Mouse (Mus musculus) midbrain, postnatal 0 days (tissue): ENCODE measurements around the gene Rad9b. TPM values are rescaled to one million over a fixed set of nuclear protein-coding genes. Genes with fewer than 3 reads are reported as not detected.

Experiments
- ATAC-seq: fragments of 200-750 bp; cut with Nextera tagmentation; 2 replicates; pipeline ENCODE4 v1.8.0; 2017; ENCODE audit warnings: moderate number of reproducible peaks, mild to moderate bottlenecking, moderate TSS enrichment, moderate library complexity; ENCODE audit not compliant: low FRiP score
- DNase-seq: peaks from one replicate; pipeline ENCODE4 v3.0.0-alpha.2; 2015; ENCODE audit warnings: low spot score
- H3K27ac ChIP-seq: fragments of 300-500 bp; sonication (generic); 2 replicates; pipeline ENCODE4 v1.5.1; 2014; ENCODE audit warnings: low read depth, mild to moderate bottlenecking, low read length, mixed read lengths
- H3K27me3 ChIP-seq: fragments of 300-500 bp; sonication (generic); 2 replicates; pipeline ENCODE4 v1.6.1; 2014; ENCODE audit warnings: low read length, control low read depth, mixed read lengths; ENCODE audit not compliant: insufficient read depth
- H3K36me3 ChIP-seq: fragments of 300-500 bp; sonication (generic); 2 replicates; pipeline ENCODE4 v1.6.1; 2014; ENCODE audit warnings: low read length, control low read depth, mixed read lengths; ENCODE audit not compliant: insufficient read depth
- H3K4me1 ChIP-seq: fragments of 300-500 bp; sonication (generic); 2 replicates; pipeline ENCODE4 v1.6.1; 2014; ENCODE audit warnings: mild to moderate bottlenecking, control low read depth, antibody characterized with exemption, low read length, mixed read lengths; ENCODE audit not compliant: insufficient read depth
- H3K4me2 ChIP-seq: fragments of 300-500 bp; sonication (generic); 2 replicates; pipeline ENCODE4 v1.6.1; 2014; ENCODE audit warnings: low read depth, mild to moderate bottlenecking, low read length, mixed read lengths; ENCODE audit not compliant: poor library complexity, severe bottlenecking
- H3K4me3 ChIP-seq: fragments of 300-500 bp; sonication (generic); 2 replicates; pipeline ENCODE4 v1.5.1; 2014; ENCODE audit warnings: low read depth, mild to moderate bottlenecking, low read length, moderate library complexity
- H3K9ac ChIP-seq: fragments of 300-500 bp; sonication (generic); replicated peaks from 2 replicates; pipeline ENCODE4 v1.6.1; 2014; ENCODE audit warnings: mild to moderate bottlenecking, low read length, moderate library complexity, mixed read lengths; ENCODE audit not compliant: poor library complexity, severe bottlenecking
- H3K9me3 ChIP-seq: fragments of 300-500 bp; sonication (generic); 2 replicates; pipeline ENCODE4 v1.6.1; 2016; ENCODE audit warnings: low read length, control low read depth
- CTCF ChIP-seq: IDR thresholded peaks from 2 replicates; pipeline ENCODE4 v1.5.1; 2016; ENCODE audit warnings: antibody characterized with exemption, mild to moderate bottlenecking
- WGBS: fragments of 180-500 bp; shearing (Covaris S2); extraction: QIAGEN DNeasy Blood & Tissue Kit; methylation state at CpG from one replicate; pipeline ENCODE4 v1.1.7; 2014; 5-methylcytosine and 5-hydroxymethylcytosine counted together
- polyA plus RNA-seq: library from polyadenylated mRNA; unstranded; fragments of >200 nt; fragmentation: Nextera tagmentation; extraction: Ambion mirVana; gene quantifications from 2 replicates; pipeline ENCODE4 v1.2.1, GENCODE M21; 2015
- total RNA-seq: library from RNA; depleted of rRNA; stranded (reverse); fragments of >200 nt; gene quantifications from 2 replicates; pipeline ENCODE4 v1.2.3, GENCODE M21; 2014

Rad9b gene
- total and polyA plus RNA-seq, 2 experiments from 2014 or later = 17.8 to 21.8 TPM

DNA sequence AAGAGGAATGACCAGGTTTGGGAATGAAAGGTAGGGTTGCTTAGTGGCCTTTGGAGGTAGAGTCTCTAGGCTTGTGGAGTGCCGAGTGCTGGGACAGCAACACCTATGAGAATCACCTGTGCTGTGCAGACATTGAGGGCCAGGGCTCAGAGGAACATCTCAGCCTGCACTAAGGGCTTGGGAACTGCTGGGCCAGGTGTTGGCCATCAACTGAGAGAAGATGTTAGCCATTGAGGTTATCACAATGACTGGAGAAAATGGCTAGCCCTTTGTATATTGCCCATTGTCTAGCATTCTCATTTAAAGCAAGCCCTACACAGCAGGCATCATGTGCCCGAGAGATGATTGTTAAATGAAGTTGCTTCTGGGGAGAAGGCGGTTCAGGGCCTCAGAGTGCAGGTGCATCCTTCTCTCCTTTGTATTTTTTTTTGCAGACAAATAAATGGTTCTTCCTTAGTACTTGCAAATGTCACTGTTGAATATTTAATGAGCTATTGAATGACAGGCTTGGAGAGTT, 59.8 kb downstream of the Rad9b start:
- Histone ChIP-seq H3K27me3 (no peaks in the 10 kb centered on the region), H3K4me2 (no peak overlapping the region), H3K9ac (no peak overlapping the region), H3K4me1 (peaks cover 8% of the 10 kb centered on the region; the same call in 1 of the 2 replicates), H3K36me3 (no peaks in the 10 kb centered on the region), H3K4me3 (no peak overlapping the region), H3K9me3 (no peaks in the 10 kb centered on the region), H3K27ac (no peak overlapping the region)
- no peak for TF ChIP-seq CTCF
- ATAC-seq = no peak
- 55% methylated on average over 3 of the region's 3 CpGs for WGBS
- DNase-seq = no peak

GRCm38 (mm10) chr5:122293131-122293530, 60.9 kb downstream of the Rad9b start:
- H3K36me3 ChIP-seq = no peaks in the 10 kb centered on the region
- WGBS = 82% methylated on average over 6 of the region's 6 CpGs
- H3K4me3 ChIP-seq = no peak overlapping the region
- ATAC-seq (no peak), DNase-seq (no peak)
- no peaks in the 10 kb centered on the region for H3K9me3 ChIP-seq
- H3K4me1 ChIP-seq = peaks cover 8% of the 10 kb centered on the region; the same call in 1 of the 2 replicates
- H3K9ac ChIP-seq = no peak overlapping the region
- H3K27ac ChIP-seq = no peak overlapping the region
- TF ChIP-seq CTCF = no peak
- H3K27me3 ChIP-seq = no peaks in the 10 kb centered on the region
- H3K4me2 ChIP-seq = no peak overlapping the region

DNA sequence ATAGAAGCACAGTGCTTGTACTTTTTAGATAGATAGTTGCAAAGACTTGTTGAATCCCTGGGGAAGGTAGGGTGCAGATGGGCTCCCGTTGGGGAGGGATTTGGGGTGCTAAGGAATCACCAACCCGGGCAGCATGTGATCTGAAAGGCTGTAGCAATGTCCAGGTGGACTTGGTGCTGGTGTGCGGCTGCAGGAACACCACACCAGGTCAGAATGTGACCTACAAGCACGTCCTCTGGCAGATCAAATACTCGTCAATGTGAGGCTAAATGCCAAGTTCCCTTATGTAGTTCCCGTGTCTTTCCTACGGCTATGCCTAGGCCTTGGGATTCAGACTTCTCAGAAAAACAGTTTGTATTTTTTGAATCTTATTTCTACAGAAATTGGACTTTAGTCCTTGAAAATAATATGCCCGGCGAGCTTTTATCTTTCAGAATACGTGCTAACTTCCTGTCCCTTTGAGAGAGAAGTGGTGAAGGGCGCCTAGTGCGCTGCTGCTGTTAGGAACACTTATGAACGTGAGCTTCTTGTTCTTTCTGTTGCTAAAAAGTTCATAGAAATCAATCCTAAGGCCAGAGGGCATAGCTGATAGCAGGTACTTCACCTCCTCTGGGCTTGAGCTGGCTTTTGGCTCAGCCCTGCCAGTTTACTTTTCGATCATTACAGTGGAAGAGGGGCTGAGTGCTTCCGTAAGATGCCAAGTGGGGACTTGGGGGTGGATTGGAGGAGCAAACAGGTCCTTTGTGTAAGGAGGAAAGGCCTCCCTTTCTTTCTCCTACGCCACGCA, 62.3 kb downstream of the Rad9b start:
- H3K27ac ChIP-seq = no peak overlapping the region
- 71% methylated on average over 17 of the region's 17 CpGs for WGBS

GRCm38 (mm10) chr5:122291149-122291548, 62.9 kb downstream of the Rad9b start:
- ATAC-seq (no peak), DNase-seq (no peak)
- Histone ChIP-seq H3K9ac (no peak overlapping the region), H3K27me3 (no peaks in the 10 kb centered on the region), H3K4me2 (no peak overlapping the region), H3K27ac (no peak overlapping the region), H3K36me3 (no peaks in the 10 kb centered on the region), H3K9me3 (no peaks in the 10 kb centered on the region), H3K4me1 (peaks cover 10% of the 10 kb centered on the region; the same call in 1 of the 2 replicates), H3K4me3 (no peak overlapping the region)
- 60% methylated on average over 6 of the region's 6 CpGs for WGBS
- no peak for TF ChIP-seq CTCF

More for the DNA sequence above, 62.3 kb downstream of the Rad9b start:
- Histone ChIP-seq H3K9ac (no peak overlapping the region), H3K27me3 (no peaks in the 10 kb centered on the region), H3K36me3 (no peaks in the 10 kb centered on the region), H3K4me2 (no peak overlapping the region), H3K4me3 (no peak overlapping the region), H3K9me3 (no peaks in the 10 kb centered on the region), H3K4me1 (peaks cover 8% of the 10 kb centered on the region; the same call in 1 of the 2 replicates)
- TF ChIP-seq CTCF = no peak
- no peak for DNase-seq
- ATAC-seq = no peak

DNA sequence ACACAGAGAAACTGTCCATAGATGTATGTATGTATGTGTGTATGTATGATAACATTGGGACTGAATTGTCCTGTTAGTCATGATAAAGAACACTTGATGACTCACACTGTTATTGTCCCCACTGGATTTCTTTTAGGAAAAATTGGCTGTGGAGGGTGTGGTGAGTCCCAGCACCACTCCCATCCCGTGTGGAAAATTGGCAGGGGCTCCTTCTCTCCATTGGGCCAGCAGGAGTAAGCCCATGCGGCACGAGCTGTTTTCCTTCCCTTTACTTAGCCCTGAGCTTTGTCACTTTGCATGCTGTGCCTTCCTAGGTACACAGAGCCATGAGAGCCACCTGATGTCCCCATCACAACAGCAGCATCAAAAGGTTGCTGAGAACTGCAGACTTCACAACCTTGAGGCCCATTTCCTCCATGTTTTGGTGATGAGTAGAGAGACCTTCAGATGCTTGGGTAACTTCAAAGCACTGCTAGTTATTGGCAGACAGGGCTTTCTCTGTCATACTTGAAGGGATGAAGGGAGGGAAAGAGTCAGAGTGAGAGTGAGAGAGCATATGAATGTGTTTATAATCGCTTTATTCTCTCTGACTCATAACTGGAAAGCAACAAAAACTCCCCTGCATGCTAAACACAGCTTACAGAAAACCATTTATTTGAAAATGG, 65.8 kb downstream of the Rad9b start:
- Histone ChIP-seq H3K27ac (no peak overlapping the region), H3K36me3 (no peaks in the 10 kb centered on the region), H3K9ac (no peak overlapping the region), H3K27me3 (no peaks in the 10 kb centered on the region), H3K4me1 (peaks cover 3% of the 10 kb centered on the region; the same call in 1 of the 2 replicates), H3K9me3 (no peaks in the 10 kb centered on the region), H3K4me3 (no peak overlapping the region), H3K4me2 (no peak overlapping the region)
- no peak for TF ChIP-seq CTCF
- no peak for DNase-seq
- 82% methylated on average over 4 of the region's 4 CpGs for WGBS
- ATAC-seq = no peak

- H3K36me3 ChIP-seq = no peaks in the 10 kb centered on the region
- 92% methylated on average over 4 of the region's 4 CpGs for WGBS
- no peak overlapping the region for H3K9ac ChIP-seq
- no peak overlapping the region for H3K27ac ChIP-seq
- DNase-seq = no peak
- ATAC-seq = no peak
- H3K27me3 ChIP-seq = no peaks in the 10 kb centered on the region
- no peak overlapping the region for H3K4me3 ChIP-seq
- H3K9me3 ChIP-seq = no peaks in the 10 kb centered on the region
- no peak for TF ChIP-seq CTCF
- no peak overlapping the region for H3K4me2 ChIP-seq
- H3K4me1 ChIP-seq = peaks cover 3% of the 10 kb centered on the region; the same call in 1 of the 2 replicates
Observed at GRCm38 (mm10) chr5:122287026-122287425, 67.0 kb downstream of the Rad9b start.
